Mouse (Mus musculus): Measurements from ENCODE around the gene Rex1bd. TPM values are rescaled to one million over a fixed set of nuclear protein-coding genes. Genes with fewer than 3 reads are reported as not detected.

Rex1bd gene
- 264 and 347 TPM in 2 replicates for polyA plus RNA-seq (2012)

GRCm38 (mm10) chr8:70506328-70507026, at the start of gene Rex1bd:
Gene Rex1bd, minus strand, starts transcription at chr8:70506752.
- TF ChIP-seq GATA1 (IDR thresholded peaks at IDR 0.05; ENCODE audit: low read length): no peak

GRCm38 (mm10) chr8:70555079-70555747, 48.7 kb upstream of the Rex1bd start:
- no peak for TF ChIP-seq GATA1 (IDR thresholded peaks at IDR 0.05; ENCODE audit: low read length)

GRCm38 (mm10) chr8:70553740-70554139, 47.2 kb upstream of the Rex1bd start:
- TF ChIP-seq GATA1 (IDR thresholded peaks at IDR 0.05; ENCODE audit: low read length): no peak

GRCm38 (mm10) chr8:70552836-70553235, 46.3 kb upstream of the Rex1bd start:
- no peak for TF ChIP-seq GATA1 (IDR thresholded peaks at IDR 0.05; ENCODE audit: low read length)

GRCm38 (mm10) chr8:70551558-70552161, 45.1 kb upstream of the Rex1bd start:
- TF ChIP-seq GATA1 (IDR thresholded peaks at IDR 0.05; ENCODE audit: low read length): no peak

- TF ChIP-seq GATA1 (IDR thresholded peaks at IDR 0.05; ENCODE audit: low read length): no peak
Observed at GRCm38 (mm10) chr8:70549412-70550184, 43.0 kb upstream of the Rex1bd start.

GRCm38 (mm10) chr8:70547762-70548161, 41.2 kb upstream of the Rex1bd start:
- no peak for TF ChIP-seq GATA1 (IDR thresholded peaks at IDR 0.05; ENCODE audit: low read length)

GRCm38 (mm10) chr8:70546412-70546811, 39.9 kb upstream of the Rex1bd start:
- no peak for TF ChIP-seq GATA1 (IDR thresholded peaks at IDR 0.05; ENCODE audit: low read length)

- TF ChIP-seq GATA1 (IDR thresholded peaks at IDR 0.05; ENCODE audit: low read length): no peak
Observed at GRCm38 (mm10) chr8:70544200-70544687, 37.7 kb upstream of the Rex1bd start.

- no peak for TF ChIP-seq GATA1 (IDR thresholded peaks at IDR 0.05; ENCODE audit: low read length)
Observed at GRCm38 (mm10) chr8:70541081-70541480, 34.5 kb upstream of the Rex1bd start.

GRCm38 (mm10) chr8:70540507-70541071, 34.0 kb upstream of the Rex1bd start:
- no peak for TF ChIP-seq GATA1 (IDR thresholded peaks at IDR 0.05; ENCODE audit: low read length)

- no peak for TF ChIP-seq GATA1 (IDR thresholded peaks at IDR 0.05; ENCODE audit: low read length)
Observed at GRCm38 (mm10) chr8:70540013-70540506, 33.5 kb upstream of the Rex1bd start.

GRCm38 (mm10) chr8:70539077-70539813, 32.7 kb upstream of the Rex1bd start, which contains the start of gene Ell:
Gene Ell, plus strand, starts transcription at chr8:70539457.
- no peak for TF ChIP-seq GATA1 (IDR thresholded peaks at IDR 0.05; ENCODE audit: low read length)

- no peak for TF ChIP-seq GATA1 (IDR thresholded peaks at IDR 0.05; ENCODE audit: low read length)
Observed at GRCm38 (mm10) chr8:70538633-70539076, 32.1 kb upstream of the Rex1bd start.

Measured in G1E-ER4 (cell line).